Mouse (Mus musculus): ENCODE measurements at regions not wholly inside any gene's neighbourhood (a gene's known extent, or its start where the extent isn't known, plus 50 kb on each side); places are given as distances from the start of the nearest gene placed in this dataset.

- Histone ChIP-seq H3K4me1 (no peaks in the 10 kb centered on the region), H3K9me3 (no peaks in the 10 kb centered on the region), H3K27ac (no peak overlapping the region), H3K4me3 (replicated peaks) (no peak overlapping the region), H3K27me3 (replicated peaks) (no peaks in the 10 kb centered on the region), H3K9ac (no peak overlapping the region), H3K36me3 (no peaks in the 10 kb centered on the region), H3K4me2 (no peak overlapping the region)
- no peak for ATAC-seq (ENCODE audit: insufficient read depth, low FRiP score, low read depth)
These were observed 415.9 kb upstream of the Rarb start for GRCm38 (mm10) chr14:17234898-17235297.

- Histone ChIP-seq H3K4me1 (no peaks in the 10 kb centered on the region), H3K9ac (no peak overlapping the region), H3K9me3 (no peaks in the 10 kb centered on the region), H3K36me3 (no peaks in the 10 kb centered on the region), H3K27ac (no peak overlapping the region), H3K4me3 (replicated peaks) (no peak overlapping the region), H3K27me3 (replicated peaks) (no peaks in the 10 kb centered on the region), H3K4me2 (no peak overlapping the region)
- ATAC-seq (ENCODE audit: insufficient read depth, low FRiP score, low read depth), result no peak
- WGBS, result 69% methylated on average over 2 of the region's 2 CpGs
These were observed 392.5 kb upstream of the Rarb start for GRCm38 (mm10) chr14:17211502-17211901.

GRCm38 (mm10) chr14:17205691-17206090 lies 386.7 kb upstream of the Rarb start:
- ATAC-seq (ENCODE audit: insufficient read depth, low FRiP score, low read depth), result no peak
- Histone ChIP-seq H3K9ac (no peak overlapping the region), H3K9me3 (no peaks in the 10 kb centered on the region), H3K4me2 (no peak overlapping the region), H3K4me3 (replicated peaks) (no peak overlapping the region), H3K27me3 (replicated peaks) (no peaks in the 10 kb centered on the region), H3K4me1 (no peaks in the 10 kb centered on the region), H3K36me3 (no peaks in the 10 kb centered on the region), H3K27ac (no peak overlapping the region)
- WGBS, result 74% methylated on average over 1 of the region's 1 CpGs

- H3K27me3 ChIP-seq (replicated peaks), result no peaks in the 10 kb centered on the region
- no peak overlapping the region for H3K4me2 ChIP-seq
- 46% methylated on average over 1 of the region's 1 CpGs for WGBS
- no peak overlapping the region for H3K9ac ChIP-seq
- H3K36me3 ChIP-seq, result no peaks in the 10 kb centered on the region
- ATAC-seq (ENCODE audit: insufficient read depth, low FRiP score, low read depth), result no peak
- no peak overlapping the region for H3K4me3 ChIP-seq (replicated peaks)
- no peaks in the 10 kb centered on the region for H3K4me1 ChIP-seq
- no peak overlapping the region for H3K27ac ChIP-seq
- H3K9me3 ChIP-seq, result no peaks in the 10 kb centered on the region
These were observed 384.5 kb upstream of the Rarb start for GRCm38 (mm10) chr14:17203251-17204015.

GRCm38 (mm10) chr14:17192953-17193352 lies 374.0 kb upstream of the Rarb start:
- 29% methylated on average over 2 of the region's 2 CpGs for WGBS
- H3K4me1 ChIP-seq, result no peaks in the 10 kb centered on the region
- no peaks in the 10 kb centered on the region for H3K27me3 ChIP-seq (replicated peaks)
- no peak overlapping the region for H3K4me3 ChIP-seq (replicated peaks)
- H3K9ac ChIP-seq, result no peak overlapping the region
- no peaks in the 10 kb centered on the region for H3K9me3 ChIP-seq
- no peaks in the 10 kb centered on the region for H3K36me3 ChIP-seq
- ATAC-seq (ENCODE audit: insufficient read depth, low FRiP score, low read depth), result no peak
- H3K27ac ChIP-seq, result no peak overlapping the region
- H3K4me2 ChIP-seq, result no peak overlapping the region

- Histone ChIP-seq H3K27ac (no peak overlapping the region), H3K36me3 (no peaks in the 10 kb centered on the region), H3K9me3 (no peaks in the 10 kb centered on the region), H3K4me1 (peaks cover 15% of the 10 kb centered on the region), H3K4me3 (replicated peaks) (peak overlapping the region; percentile 54), H3K9ac (0 out of 2 replicates have a peak overlapping the region, but pooled peaks have one; percentile 13), H3K27me3 (replicated peaks) (no peaks in the 10 kb centered on the region; the same call in 1 of the 2 replicates), H3K4me2 (peak overlapping the region; percentile 94)
- WGBS, result 6% methylated on average over 7 of the region's 7 CpGs
- ATAC-seq (ENCODE audit: insufficient read depth, low FRiP score, low read depth), result no peak
These were observed 354.3 kb upstream of the Rarb start for GRCm38 (mm10) chr14:17173218-17173617.

- peak; percentile 90 for ATAC-seq (ENCODE audit: insufficient read depth, low FRiP score, low read depth)
- Histone ChIP-seq H3K4me2 (peak overlapping the region; percentile 94), H3K9ac (0 out of 2 replicates have a peak overlapping the region, but pooled peaks have one; percentile 13), H3K4me1 (peaks cover 15% of the 10 kb centered on the region), H3K4me3 (replicated peaks) (peak overlapping the region; percentile 54), H3K36me3 (no peaks in the 10 kb centered on the region), H3K9me3 (no peaks in the 10 kb centered on the region), H3K27ac (no peak overlapping the region), H3K27me3 (replicated peaks) (no peaks in the 10 kb centered on the region; the same call in 1 of the 2 replicates)
- 2% methylated on average over 35 of the region's 35 CpGs for WGBS
These were observed 353.6 kb upstream of the Rarb start for GRCm38 (mm10) chr14:17172330-17173110.

GRCm38 (mm10) chr14:17171896-17172295 lies 352.9 kb upstream of the Rarb start:
- H3K27ac ChIP-seq, result no peak overlapping the region
- H3K27me3 ChIP-seq (replicated peaks), result no peaks in the 10 kb centered on the region; the same call in 1 of the 2 replicates
- 27% methylated on average over 5 of the region's 5 CpGs for WGBS
- H3K4me2 ChIP-seq, result peak overlapping the region; percentile 94
- peaks cover 15% of the 10 kb centered on the region for H3K4me1 ChIP-seq
- H3K4me3 ChIP-seq (replicated peaks), result peak overlapping the region; percentile 54
- no peaks in the 10 kb centered on the region for H3K36me3 ChIP-seq
- H3K9ac ChIP-seq, result no peak overlapping the region
- no peak for ATAC-seq (ENCODE audit: insufficient read depth, low FRiP score, low read depth)
- no peaks in the 10 kb centered on the region for H3K9me3 ChIP-seq

- WGBS, result 67% methylated on average over 4 of the region's 4 CpGs
- no peak for ATAC-seq (ENCODE audit: insufficient read depth, low FRiP score, low read depth)
- no peaks in the 10 kb centered on the region for H3K36me3 ChIP-seq
- H3K27me3 ChIP-seq (replicated peaks), result no peaks in the 10 kb centered on the region
- no peak overlapping the region for H3K4me3 ChIP-seq (replicated peaks)
- H3K4me1 ChIP-seq, result no peaks in the 10 kb centered on the region
- H3K9me3 ChIP-seq, result no peaks in the 10 kb centered on the region
- H3K27ac ChIP-seq, result no peak overlapping the region
- no peak overlapping the region for H3K4me2 ChIP-seq
- no peak overlapping the region for H3K9ac ChIP-seq
These were observed 339.4 kb upstream of the Rarb start for GRCm38 (mm10) chr14:17158324-17158723.

- Histone ChIP-seq H3K9ac (no peak overlapping the region), H3K9me3 (no peaks in the 10 kb centered on the region), H3K4me1 (no peaks in the 10 kb centered on the region), H3K4me2 (no peak overlapping the region), H3K4me3 (replicated peaks) (no peak overlapping the region), H3K27me3 (replicated peaks) (no peaks in the 10 kb centered on the region), H3K27ac (no peak overlapping the region), H3K36me3 (no peaks in the 10 kb centered on the region)
- ATAC-seq (ENCODE audit: insufficient read depth, low FRiP score, low read depth), result no peak
- WGBS, result 57% methylated on average over 2 of the region's 2 CpGs
These were observed 337.5 kb upstream of the Rarb start for GRCm38 (mm10) chr14:17156402-17156954.

- H3K4me3 ChIP-seq (replicated peaks), result no peak overlapping the region
- H3K4me1 ChIP-seq, result no peaks in the 10 kb centered on the region
- no peaks in the 10 kb centered on the region for H3K27me3 ChIP-seq (replicated peaks)
- no peaks in the 10 kb centered on the region for H3K9me3 ChIP-seq
- no peak overlapping the region for H3K4me2 ChIP-seq
- no peak overlapping the region for H3K27ac ChIP-seq
- 86% methylated on average over 1 of the region's 1 CpGs for WGBS
- ATAC-seq (ENCODE audit: insufficient read depth, low FRiP score, low read depth), result no peak
- no peak overlapping the region for H3K9ac ChIP-seq
- H3K36me3 ChIP-seq, result no peaks in the 10 kb centered on the region
These were observed 301.7 kb upstream of the Rarb start for GRCm38 (mm10) chr14:17120679-17121078.

GRCm38 (mm10) chr14:17106668-17107067 lies 287.7 kb upstream of the Rarb start:
- Histone ChIP-seq H3K27me3 (replicated peaks) (no peaks in the 10 kb centered on the region), H3K27ac (no peak overlapping the region), H3K9ac (no peak overlapping the region), H3K4me1 (no peaks in the 10 kb centered on the region), H3K36me3 (no peaks in the 10 kb centered on the region), H3K4me2 (no peak overlapping the region), H3K9me3 (no peaks in the 10 kb centered on the region), H3K4me3 (replicated peaks) (no peak overlapping the region)
- ATAC-seq (ENCODE audit: insufficient read depth, low FRiP score, low read depth), result no peak
- 58% methylated on average over 1 of the region's 1 CpGs for WGBS

Measured in stomach, embryonic 15.5 days (tissue).